Mouse (Mus musculus) forebrain, embryonic 15.5 days (tissue): Measurements from ENCODE around the gene Slc25a34. TPM values are rescaled to one million over a fixed set of nuclear protein-coding genes. Genes with fewer than 3 reads are reported as not detected.

Source experiments
- ATAC-seq: fragments of 200-750 bp; cut with Nextera tagmentation; replicated peaks from 2 replicates; pipeline ENCODE4 v1.8.0; 2017; ENCODE audit warnings: mild to moderate bottlenecking, moderate TSS enrichment, moderate library complexity
- H3K27ac ChIP-seq: fragments of 300-500 bp; sonication (generic); replicated peaks from 2 replicates; pipeline ENCODE4 v1.5.1; 2015; ENCODE audit warnings: mild to moderate bottlenecking, inconsistent platforms
- H3K27me3 ChIP-seq: fragments of 300-500 bp; sonication (generic); 2 replicates; pipeline ENCODE4 v1.6.1; 2015; ENCODE audit warnings: inconsistent platforms
- H3K36me3 ChIP-seq: fragments of 300-500 bp; sonication (generic); 2 replicates; pipeline ENCODE4 v1.6.1; 2015; ENCODE audit warnings: mild to moderate bottlenecking, inconsistent platforms
- H3K4me1 ChIP-seq: fragments of 300-500 bp; sonication (generic); 2 replicates; pipeline ENCODE4 v1.6.1; 2015; ENCODE audit warnings: inconsistent platforms
- H3K4me2 ChIP-seq: fragments of 300-500 bp; sonication (generic); replicated peaks from 2 replicates; pipeline ENCODE4 v1.6.1; 2015; ENCODE audit warnings: mild to moderate bottlenecking, inconsistent platforms
- H3K4me3 ChIP-seq: fragments of 300-500 bp; sonication (generic); 2 replicates; pipeline ENCODE4 v1.5.1; 2015; ENCODE audit warnings: mild to moderate bottlenecking, inconsistent platforms
- H3K9ac ChIP-seq: fragments of 300-500 bp; sonication (generic); replicated peaks from 2 replicates; pipeline ENCODE4 v1.6.1; 2015; ENCODE audit warnings: mild to moderate bottlenecking, inconsistent platforms
- H3K9me3 ChIP-seq: fragments of 300-500 bp; sonication (generic); 2 replicates; pipeline ENCODE4 v1.6.1; 2016; ENCODE audit warnings: inconsistent platforms
- WGBS: fragments of 180-500 bp; shearing (Covaris S2); methylation state at CpG from one replicate; pipeline ENCODE4 v1.1.7; 2015; ENCODE audit warnings: mixed read lengths; 5-methylcytosine and 5-hydroxymethylcytosine counted together
- polyA plus RNA-seq: library from polyadenylated mRNA; unstranded; fragments of >200 nt; fragmentation: Nextera tagmentation; extraction: Ambion mirVana; gene quantifications from 2 replicates; pipeline ENCODE4 v1.2.1, GENCODE M21; 2015

The Slc25a34 gene
- polyA plus RNA-seq, 1 experiment from 2014 or later = 0.14 TPM

DNA sequence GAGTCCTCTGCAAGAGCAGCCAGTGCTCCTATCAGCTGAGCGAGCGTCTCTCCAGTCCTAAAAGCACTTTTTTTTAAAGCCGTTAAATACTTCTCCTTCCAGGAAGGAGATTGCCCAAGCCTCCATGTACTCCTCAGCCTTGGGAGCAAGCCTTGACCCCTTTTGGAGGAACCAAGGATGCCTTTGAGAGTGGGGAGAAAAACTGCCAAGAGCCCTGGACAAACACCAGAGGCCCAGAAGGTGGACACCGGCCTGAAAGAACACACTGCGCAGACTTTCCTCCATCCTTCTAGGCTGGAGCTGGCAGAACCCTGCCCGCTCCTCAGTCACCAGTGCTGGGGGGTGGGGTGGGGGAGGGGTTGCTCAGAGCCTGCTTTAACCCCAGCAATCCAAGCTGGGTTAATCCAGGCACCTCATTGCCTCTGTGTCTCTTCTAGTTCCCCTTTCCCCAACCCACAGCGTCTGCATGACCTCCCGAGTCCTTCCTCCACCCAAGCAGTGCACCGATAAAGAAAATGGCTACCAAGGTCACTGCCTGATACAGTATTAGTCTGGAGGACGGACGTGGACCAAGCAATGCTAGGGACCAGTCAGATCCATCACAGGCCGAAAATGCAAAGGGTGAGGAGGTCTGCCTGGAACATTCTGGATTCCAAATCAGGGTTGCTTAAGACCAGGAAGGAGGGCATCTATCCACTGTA, 32.4 kb upstream of the Slc25a34 start:
- H3K9me3 ChIP-seq = no peaks in the 10 kb centered on the region
- no peak for ATAC-seq
- no peak overlapping the region for H3K4me3 ChIP-seq
- H3K9ac ChIP-seq = no peak overlapping the region
- WGBS = 87% methylated on average over 12 of the region's 12 CpGs
- H3K27ac ChIP-seq = no peak overlapping the region
- no peaks in the 10 kb centered on the region for H3K27me3 ChIP-seq
- H3K4me2 ChIP-seq = no peak overlapping the region
- no peaks in the 10 kb centered on the region for H3K4me1 ChIP-seq
- H3K36me3 ChIP-seq = peaks cover 10% of the 10 kb centered on the region; the same call in 1 of the 2 replicates

DNA sequence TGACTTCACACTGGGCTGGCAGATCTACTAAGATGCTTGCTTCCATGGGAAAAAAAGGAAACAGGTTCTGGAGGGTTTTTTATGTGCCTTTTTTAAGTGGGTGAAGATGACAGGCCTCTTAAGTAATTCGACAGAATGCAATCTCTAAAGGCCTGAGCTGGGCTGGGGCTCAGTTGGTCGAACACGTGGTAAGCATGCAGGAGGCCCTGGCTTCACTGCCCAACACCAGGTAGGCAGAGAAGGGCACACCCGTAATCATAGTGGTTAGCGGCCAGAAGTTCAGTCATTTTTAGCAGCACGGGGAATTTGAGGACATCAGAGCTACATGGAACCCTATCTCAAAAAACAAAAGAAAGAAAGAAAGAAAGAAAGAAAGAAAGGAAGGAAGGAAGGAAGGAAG, 30.9 kb upstream of the Slc25a34 start:
- Histone ChIP-seq H3K4me1 (peaks cover 2% of the 10 kb centered on the region), H3K4me3 (no peak overlapping the region), H3K27ac (no peak overlapping the region), H3K36me3 (peaks cover 10% of the 10 kb centered on the region; the same call in 1 of the 2 replicates), H3K9me3 (no peaks in the 10 kb centered on the region), H3K27me3 (no peaks in the 10 kb centered on the region), H3K9ac (no peak overlapping the region), H3K4me2 (no peak overlapping the region)
- ATAC-seq = no peak
- WGBS = 95% methylated on average over 6 of the region's 6 CpGs

DNA sequence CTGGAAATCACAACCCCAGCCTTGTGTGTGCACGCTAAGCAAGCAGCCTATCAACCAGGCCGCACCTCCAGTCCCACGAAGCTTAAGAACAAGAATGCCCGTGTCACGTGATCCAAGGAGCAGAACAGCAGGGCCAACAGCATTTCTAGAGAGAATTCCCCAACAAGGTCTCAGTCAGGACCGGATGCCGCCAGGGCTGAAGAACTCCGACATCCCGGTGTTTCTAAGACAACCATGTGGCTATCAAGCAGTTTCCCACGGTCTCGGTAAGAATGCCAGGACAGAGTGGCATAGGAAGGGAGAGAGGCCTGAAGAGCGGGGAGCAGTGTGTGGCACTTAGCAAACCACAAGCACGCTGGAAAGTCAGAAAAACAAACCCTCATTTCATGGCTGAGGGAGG, 30.2 kb upstream of the Slc25a34 start:
- H3K4me3 ChIP-seq = no peak overlapping the region
- H3K4me2 ChIP-seq = no peak overlapping the region
- H3K27ac ChIP-seq = no peak overlapping the region
- no peak for ATAC-seq
- WGBS = 87% methylated on average over 13 of the region's 13 CpGs
- no peaks in the 10 kb centered on the region for H3K9me3 ChIP-seq
- no peak overlapping the region for H3K9ac ChIP-seq
- H3K36me3 ChIP-seq = peaks cover 10% of the 10 kb centered on the region; the same call in 1 of the 2 replicates
- peaks cover 9% of the 10 kb centered on the region for H3K4me1 ChIP-seq
- no peaks in the 10 kb centered on the region for H3K27me3 ChIP-seq

DNA sequence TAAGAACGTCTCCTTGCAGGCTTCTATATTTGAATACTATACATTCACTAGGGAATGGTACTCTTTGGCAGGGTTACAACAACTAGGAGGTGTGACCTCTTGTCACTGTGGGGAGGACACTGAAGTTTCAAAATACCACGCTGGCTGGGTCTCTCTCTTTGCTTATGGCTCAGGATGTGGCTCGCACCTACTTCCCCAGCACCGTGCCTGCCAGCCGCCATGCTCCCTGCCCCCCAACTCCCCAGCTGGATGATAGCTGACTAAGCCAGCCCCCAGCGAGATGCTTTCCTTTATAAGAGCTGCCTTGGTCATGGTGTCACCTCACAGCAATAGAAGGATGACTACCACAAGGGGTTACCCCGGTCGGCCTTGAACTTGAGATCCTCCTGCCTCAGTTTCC, 29.4 kb upstream of the Slc25a34 start:
- H3K36me3 ChIP-seq = peaks cover 10% of the 10 kb centered on the region; the same call in 1 of the 2 replicates
- H3K4me2 ChIP-seq = no peak overlapping the region
- no peak for ATAC-seq
- WGBS = 93% methylated on average over 8 of the region's 8 CpGs
- H3K9me3 ChIP-seq = no peaks in the 10 kb centered on the region
- H3K4me1 ChIP-seq = peaks cover 10% of the 10 kb centered on the region
- no peak overlapping the region for H3K27ac ChIP-seq
- no peaks in the 10 kb centered on the region for H3K27me3 ChIP-seq
- no peak overlapping the region for H3K4me3 ChIP-seq
- H3K9ac ChIP-seq = no peak overlapping the region

DNA sequence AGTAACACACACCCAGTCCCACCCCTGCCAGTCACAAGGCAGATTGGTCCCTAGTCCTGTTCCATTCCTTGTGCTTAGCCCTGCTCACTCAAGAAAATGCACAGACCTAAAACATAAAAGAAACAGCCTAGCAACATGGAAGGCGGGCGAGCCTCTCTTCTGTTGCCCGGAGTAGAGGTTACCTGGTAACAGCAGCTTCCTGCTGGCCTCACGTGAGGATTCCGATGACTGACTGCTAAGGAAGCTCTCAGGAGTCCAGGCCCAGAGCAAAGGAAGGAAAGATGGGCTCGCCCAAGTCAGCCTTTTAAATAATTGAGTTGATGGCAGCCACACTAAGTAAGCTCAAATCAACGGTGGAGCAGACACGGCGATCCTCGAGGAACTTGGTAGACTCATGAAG, 28.3 kb upstream of the Slc25a34 start:
- no peak for ATAC-seq
- WGBS = 86% methylated on average over 10 of the region's 10 CpGs
- Histone ChIP-seq H3K9me3 (no peaks in the 10 kb centered on the region), H3K4me1 (peaks cover 10% of the 10 kb centered on the region), H3K9ac (no peak overlapping the region), H3K4me2 (no peak overlapping the region), H3K36me3 (peaks cover 10% of the 10 kb centered on the region; the same call in 1 of the 2 replicates), H3K27ac (no peak overlapping the region), H3K4me3 (no peak overlapping the region), H3K27me3 (no peaks in the 10 kb centered on the region)

DNA sequence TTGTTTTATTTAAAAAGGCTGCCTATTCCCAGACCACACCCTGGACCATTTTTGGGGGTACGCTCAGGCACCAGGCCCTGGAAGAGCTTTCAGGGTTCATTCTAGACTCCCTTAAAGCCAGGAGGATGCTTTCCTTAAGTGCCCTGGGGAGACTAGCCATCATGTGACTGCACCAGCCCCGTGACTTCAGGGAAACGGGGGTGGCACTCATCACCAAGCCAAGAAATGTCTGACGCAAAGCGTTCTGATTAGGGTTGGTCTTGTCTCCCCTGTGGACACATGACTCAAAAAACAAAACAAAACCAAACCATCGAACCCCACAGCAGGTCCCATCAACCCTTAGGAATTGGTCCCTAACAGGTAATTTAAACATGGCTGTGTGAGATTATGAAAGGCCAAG, 27.7 kb upstream of the Slc25a34 start:
- Histone ChIP-seq H3K27ac (no peak overlapping the region), H3K9ac (no peak overlapping the region), H3K27me3 (no peaks in the 10 kb centered on the region), H3K4me1 (peaks cover 10% of the 10 kb centered on the region), H3K4me2 (no peak overlapping the region), H3K36me3 (peaks cover 10% of the 10 kb centered on the region; the same call in 1 of the 2 replicates), H3K9me3 (no peaks in the 10 kb centered on the region), H3K4me3 (no peak overlapping the region)
- ATAC-seq = no peak
- WGBS = 89% methylated on average over 6 of the region's 6 CpGs

DNA sequence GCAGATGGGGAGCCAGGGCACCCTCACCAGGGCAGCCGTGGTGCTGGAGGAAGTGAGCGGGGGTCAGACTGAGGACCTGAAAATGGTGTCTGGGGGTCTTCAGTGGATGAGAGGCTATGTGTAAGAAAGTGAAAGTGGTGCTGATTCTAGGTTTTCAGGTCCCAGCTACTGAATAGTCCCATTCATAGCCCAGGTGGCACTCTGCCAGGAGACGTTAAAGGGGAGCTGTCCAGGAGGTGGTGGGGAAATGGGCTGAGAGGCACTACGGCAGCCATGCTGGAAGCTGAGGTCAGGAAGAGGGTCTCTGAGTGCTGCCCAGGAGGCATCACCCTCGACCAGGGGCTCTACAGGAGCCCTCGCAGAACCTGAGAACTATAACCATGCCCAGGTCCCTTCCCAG, 25.6 kb upstream of the Slc25a34 start:
- Histone ChIP-seq H3K4me2 (no peak overlapping the region), H3K4me1 (peaks cover 12% of the 10 kb centered on the region), H3K4me3 (no peak overlapping the region), H3K27me3 (no peaks in the 10 kb centered on the region), H3K9ac (no peak overlapping the region), H3K9me3 (no peaks in the 10 kb centered on the region), H3K27ac (0 out of 2 replicates have a peak overlapping the region, but pooled peaks have one; percentile 33), H3K36me3 (peaks cover 10% of the 10 kb centered on the region; the same call in 1 of the 2 replicates)
- WGBS = 49% methylated on average over 6 of the region's 6 CpGs
- ATAC-seq = no peak

DNA sequence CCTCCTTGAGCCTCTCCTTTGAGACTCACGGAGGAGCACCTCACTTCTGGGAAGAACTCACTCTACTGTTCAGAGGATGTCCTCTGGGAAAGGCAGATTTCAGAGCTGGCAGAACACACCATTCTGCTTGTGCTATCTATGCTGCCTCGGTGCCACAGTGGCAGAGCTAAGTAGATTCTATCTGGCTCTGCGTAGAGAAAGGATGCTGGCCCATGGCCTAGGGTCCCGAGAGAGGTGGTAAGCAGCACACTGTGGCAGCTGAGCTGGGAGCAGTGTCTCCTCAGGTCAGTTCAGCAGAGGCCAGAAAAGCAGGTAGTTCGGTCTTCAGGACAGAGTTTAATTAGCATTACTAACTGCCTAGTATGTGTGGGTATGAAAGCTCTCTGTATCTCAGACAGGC, 24.6 kb upstream of the Slc25a34 start:
- 93% methylated on average over 5 of the region's 5 CpGs for WGBS
- H3K36me3 ChIP-seq = peaks cover 4% of the 10 kb centered on the region; the same call in 1 of the 2 replicates
- no peak overlapping the region for H3K4me3 ChIP-seq
- no peak overlapping the region for H3K9ac ChIP-seq
- peaks cover 22% of the 10 kb centered on the region for H3K4me1 ChIP-seq
- no peaks in the 10 kb centered on the region for H3K9me3 ChIP-seq
- ATAC-seq = no peak
- H3K27ac ChIP-seq = no peak overlapping the region
- no peak overlapping the region for H3K4me2 ChIP-seq
- H3K27me3 ChIP-seq = no peaks in the 10 kb centered on the region

DNA sequence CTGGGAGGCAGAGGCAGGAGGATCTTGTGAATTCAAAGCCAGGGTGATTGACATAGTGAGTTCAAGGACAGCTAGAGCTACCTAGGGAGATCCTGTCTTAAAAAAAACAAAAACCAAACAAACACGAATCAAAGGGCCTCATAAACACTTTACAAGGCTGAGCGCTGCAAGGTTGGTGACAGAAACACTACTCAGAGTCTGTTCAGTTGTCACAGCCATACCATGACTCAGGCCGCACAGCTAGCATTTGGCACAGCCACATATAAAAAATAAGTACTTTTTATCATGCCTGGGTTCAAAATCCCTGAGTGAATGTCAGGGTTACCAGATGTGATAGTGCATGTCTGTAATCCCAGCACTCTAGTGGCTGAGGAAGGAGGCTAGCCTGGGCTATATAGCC, 23.6 kb upstream of the Slc25a34 start:
- no peaks in the 10 kb centered on the region for H3K9me3 ChIP-seq
- H3K27ac ChIP-seq = no peak overlapping the region
- H3K4me2 ChIP-seq = no peak overlapping the region
- no peak overlapping the region for H3K4me3 ChIP-seq
- peaks cover 1% of the 10 kb centered on the region; the same call in 1 of the 2 replicates for H3K36me3 ChIP-seq
- H3K9ac ChIP-seq = no peak overlapping the region
- 96% methylated on average over 3 of the region's 3 CpGs for WGBS
- no peaks in the 10 kb centered on the region for H3K27me3 ChIP-seq
- ATAC-seq = no peak
- H3K4me1 ChIP-seq = peaks cover 25% of the 10 kb centered on the region

DNA sequence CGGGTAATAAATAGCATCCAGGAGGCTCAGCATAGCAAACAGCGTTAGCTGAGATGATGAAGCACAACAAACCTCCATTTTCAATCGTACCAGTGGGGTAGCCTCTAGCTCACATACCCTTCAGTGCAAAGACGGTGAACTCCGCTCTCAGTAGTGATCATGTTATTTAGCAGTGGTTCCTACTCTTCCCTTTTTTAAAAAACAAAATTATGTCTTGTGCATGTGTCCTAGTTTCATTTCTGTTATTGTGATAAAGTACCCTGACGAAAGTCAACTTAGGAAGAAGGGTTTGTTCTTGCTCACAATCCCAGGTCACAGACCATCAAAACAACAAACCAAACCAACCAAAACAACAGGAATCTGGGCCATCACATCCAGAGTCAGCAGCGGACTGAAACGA, 22.4 kb upstream of the Slc25a34 start:
- no peak overlapping the region for H3K27ac ChIP-seq
- H3K36me3 ChIP-seq = peaks cover 9% of the 10 kb centered on the region
- H3K4me3 ChIP-seq = no peak overlapping the region
- H3K9me3 ChIP-seq = no peaks in the 10 kb centered on the region
- peaks cover 25% of the 10 kb centered on the region for H3K4me1 ChIP-seq
- ATAC-seq = no peak
- no peak overlapping the region for H3K4me2 ChIP-seq
- 94% methylated on average over 8 of the region's 8 CpGs for WGBS
- H3K27me3 ChIP-seq = no peaks in the 10 kb centered on the region
- no peak overlapping the region for H3K9ac ChIP-seq

DNA sequence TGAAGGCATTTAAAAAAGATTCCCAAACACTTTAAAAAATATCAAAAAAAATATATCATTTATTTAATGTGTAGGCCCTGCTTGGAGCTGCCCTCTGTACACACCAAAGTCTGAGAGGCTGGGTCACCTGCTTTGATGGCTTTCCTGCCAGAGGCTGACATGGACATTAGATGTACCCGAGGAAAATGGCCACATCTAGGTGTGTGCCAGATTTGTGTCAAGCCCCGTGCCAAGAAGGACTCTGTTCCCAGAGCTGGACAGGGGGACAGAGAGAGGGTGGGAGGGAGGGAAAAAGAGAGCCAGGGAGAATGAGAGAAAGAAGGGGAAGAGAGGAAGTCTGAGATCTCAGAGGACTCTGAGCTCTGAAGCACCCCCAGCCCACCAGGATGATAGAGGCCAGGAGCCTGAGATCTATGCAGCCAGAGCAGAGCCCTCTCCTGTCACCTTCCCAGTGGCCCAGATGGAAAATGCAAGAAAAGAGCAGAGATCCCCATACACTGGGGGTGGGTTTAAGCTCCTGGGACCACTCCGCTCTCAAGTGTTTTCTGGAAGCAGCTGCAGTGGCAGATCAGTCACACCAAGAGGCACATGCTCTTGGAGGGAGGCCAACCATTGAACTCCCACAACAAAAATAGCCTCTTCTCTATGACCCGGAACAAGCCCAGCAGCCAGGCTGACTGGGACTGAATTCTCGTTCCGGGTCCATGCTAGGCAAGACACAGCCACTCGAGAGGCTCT, 19.7 kb upstream of the Slc25a34 start:
- Histone ChIP-seq H3K9ac (0 out of 2 replicates have a peak overlapping the region, but pooled peaks have one; percentile 10), H3K9me3 (no peaks in the 10 kb centered on the region), H3K4me3 (no peak overlapping the region), H3K27me3 (no peaks in the 10 kb centered on the region), H3K4me1 (peaks cover 14% of the 10 kb centered on the region), H3K4me2 (no peak overlapping the region), H3K27ac (peak overlapping the region; percentile 72), H3K36me3 (peaks cover 21% of the 10 kb centered on the region)
- WGBS = 30% methylated on average over 7 of the region's 7 CpGs
- ATAC-seq = peak; percentile 62

DNA sequence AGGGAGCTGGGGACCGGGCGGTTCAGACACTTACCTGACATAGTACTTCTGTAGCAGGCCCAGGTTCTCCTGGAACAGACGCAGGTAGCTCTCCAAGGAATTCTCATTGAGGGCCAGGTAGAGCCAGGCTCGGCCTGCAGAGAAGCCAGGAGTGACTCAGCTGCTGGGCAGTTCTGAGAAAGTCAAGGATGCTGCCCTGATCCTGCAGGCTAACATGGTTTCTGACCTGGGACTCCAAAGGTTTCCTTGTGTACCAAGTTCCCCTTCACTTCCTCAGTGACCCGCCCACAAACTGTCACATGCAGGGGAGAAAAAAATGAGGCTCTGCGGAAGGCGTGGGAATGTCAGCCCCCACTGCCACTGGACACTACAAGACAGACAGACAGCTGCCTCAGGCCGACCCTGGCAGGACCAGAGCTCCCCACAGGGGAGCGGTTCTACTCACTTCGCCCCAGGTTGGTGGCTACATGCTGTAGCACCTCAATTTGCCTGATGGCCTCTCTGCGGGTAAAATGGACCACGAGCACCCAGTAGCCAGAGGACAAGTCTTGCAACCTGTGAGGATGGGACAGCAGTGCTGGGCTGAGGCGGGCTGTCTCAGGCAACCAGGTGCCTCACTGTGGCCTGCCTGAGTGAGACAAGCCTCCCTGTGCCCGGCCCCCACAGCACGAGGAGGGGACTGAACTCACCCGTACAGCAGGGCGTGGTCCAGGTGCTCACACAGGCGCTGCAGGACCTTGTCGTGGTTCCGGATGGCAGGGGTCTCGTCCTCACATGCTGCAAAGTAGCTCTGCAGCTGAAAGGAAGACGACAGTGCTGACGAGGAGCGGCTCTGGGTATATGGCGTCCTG, 18.6 kb upstream of the Slc25a34 start:
- 90% methylated on average over 25 of the region's 25 CpGs for WGBS
- Histone ChIP-seq H3K27ac (no peak overlapping the region), H3K4me2 (no peak overlapping the region), H3K9ac (no peak overlapping the region), H3K9me3 (no peaks in the 10 kb centered on the region), H3K4me1 (peaks cover 14% of the 10 kb centered on the region), H3K36me3 (peaks cover 28% of the 10 kb centered on the region), H3K4me3 (no peak overlapping the region), H3K27me3 (no peaks in the 10 kb centered on the region)
- no peak for ATAC-seq
